Mouse (Mus musculus) erythroblast, embryonic 14.5 days (primary cell): ENCODE data around the gene Klc3.

Experiments used
- GATA1 ChIP-seq: IDR thresholded peaks from 2 replicates; pipeline ENCODE4 v1.6.1; 2012; ENCODE audit warnings: low read length, inconsistent platforms, mixed read lengths
- TAL1 ChIP-seq: IDR thresholded peaks from 3 replicates; pipeline ENCODE4 v1.6.1; 2012; ENCODE audit warnings: low read length, inconsistent platforms, mixed read lengths

DNA sequence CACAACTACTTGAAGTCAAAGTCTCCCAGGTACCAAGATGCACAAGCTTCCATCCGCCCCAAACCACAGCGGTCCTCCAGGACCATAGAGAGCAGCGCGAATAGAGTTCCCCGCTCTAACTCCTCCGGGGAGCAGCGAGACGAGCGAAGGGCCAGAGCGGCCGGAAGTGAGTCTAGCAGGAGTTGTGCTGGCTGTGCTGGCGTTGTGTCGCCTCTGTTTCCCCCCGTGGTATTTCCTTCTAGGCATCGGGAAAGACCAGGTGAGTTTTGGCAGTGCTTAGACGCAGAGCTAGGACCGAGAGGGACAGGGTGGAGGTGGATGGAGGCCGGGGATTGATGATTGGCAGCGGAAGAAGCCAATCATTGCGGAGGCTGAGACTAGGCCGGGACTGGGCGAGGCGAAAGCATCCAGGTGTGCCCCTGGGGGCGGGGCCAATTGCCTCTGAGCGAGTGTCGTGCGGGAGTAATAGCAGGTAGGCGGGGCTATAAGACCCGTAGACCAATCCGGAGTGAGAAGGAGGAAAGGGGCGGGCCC is 58.9 kb downstream of the Klc3 start:
- TF ChIP-seq TAL1 = no peak
- TF ChIP-seq GATA1 = no peak
